Mouse (Mus musculus) fibroblast of lung, adult 2 months (primary cell): ENCODE data around the gene Samd8.

Source experiments
- DNase-seq: peaks from one replicate; pipeline ENCODE4 v3.0.0-alpha.2; 2011; ENCODE audit warnings: low read depth

Samd8 gene

DNA sequence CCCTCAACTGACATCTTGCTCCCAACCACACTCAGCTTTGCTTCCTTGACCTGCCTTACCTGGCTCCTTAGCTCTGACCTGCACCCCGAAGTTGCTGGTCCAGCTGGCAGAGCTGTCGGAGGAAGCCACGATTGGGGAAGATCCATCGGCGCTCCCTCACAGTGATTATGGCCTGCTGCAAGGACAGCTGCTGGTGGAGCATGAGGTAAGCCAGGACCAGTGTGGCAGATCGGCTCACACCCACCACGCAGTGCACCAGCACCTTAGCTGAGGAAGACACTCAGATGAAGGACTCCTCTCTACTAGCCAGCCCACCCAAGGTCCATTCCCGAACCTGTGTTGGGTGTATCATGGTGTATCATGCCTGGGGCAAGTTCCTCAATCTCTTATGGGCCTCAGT, 4.1 kb upstream of the Samd8 start:
- DNase-seq = no peak

DNA sequence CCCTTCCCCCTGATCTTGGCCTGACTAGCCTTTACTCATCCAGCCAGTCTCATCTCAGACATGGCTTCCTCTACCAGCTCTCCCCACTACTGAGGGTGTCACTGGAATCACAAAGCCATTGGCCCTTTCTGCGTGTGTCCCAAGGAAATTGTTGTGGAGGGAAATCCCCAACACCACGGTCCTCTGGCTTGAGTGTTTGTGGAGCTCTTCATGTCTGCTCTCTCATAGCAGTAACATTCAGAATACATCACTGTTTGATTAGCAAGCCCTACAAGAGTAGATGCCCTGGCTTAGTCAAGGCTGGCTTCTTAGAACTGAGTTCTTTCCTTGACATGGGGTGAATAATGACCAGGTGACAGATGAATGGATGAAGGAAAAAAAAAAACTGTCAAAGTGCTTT, 3.5 kb upstream of the Samd8 start:
- DNase-seq = no peak

DNA sequence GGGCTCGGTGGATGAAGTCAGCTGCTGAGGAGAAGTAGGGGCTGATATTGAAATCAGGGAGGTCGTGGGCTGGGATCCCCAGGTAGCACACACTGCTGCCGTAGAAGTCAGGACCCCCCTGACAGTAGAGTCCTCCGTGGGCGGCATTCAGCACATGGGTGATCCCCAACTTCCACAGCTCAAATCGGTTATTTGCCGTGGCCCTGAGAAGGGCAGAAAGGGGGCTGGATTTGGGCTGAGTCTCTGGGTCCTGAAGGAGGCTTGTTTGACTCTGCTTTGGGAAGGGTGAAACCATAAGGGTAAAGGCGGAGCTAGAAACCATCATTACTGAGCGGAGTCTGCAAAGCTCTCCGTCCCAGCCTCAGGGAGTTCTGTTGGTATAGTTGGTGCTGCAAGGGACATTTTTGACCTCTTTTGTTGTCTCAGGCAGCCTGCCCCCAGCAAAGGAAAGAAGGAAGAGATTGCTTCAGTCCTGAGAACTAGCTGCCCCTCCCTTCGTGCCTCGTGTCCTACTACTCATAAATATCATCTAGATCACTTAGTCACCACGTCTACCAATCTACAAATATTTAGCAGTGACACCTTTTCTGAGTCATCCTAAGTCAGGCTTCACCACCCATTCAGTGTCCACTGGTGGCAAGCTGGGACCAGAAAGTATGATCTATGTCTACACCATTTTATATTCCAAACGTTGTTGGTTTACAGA, 2.7 kb upstream of the Samd8 start:
- no peak for DNase-seq

DNA sequence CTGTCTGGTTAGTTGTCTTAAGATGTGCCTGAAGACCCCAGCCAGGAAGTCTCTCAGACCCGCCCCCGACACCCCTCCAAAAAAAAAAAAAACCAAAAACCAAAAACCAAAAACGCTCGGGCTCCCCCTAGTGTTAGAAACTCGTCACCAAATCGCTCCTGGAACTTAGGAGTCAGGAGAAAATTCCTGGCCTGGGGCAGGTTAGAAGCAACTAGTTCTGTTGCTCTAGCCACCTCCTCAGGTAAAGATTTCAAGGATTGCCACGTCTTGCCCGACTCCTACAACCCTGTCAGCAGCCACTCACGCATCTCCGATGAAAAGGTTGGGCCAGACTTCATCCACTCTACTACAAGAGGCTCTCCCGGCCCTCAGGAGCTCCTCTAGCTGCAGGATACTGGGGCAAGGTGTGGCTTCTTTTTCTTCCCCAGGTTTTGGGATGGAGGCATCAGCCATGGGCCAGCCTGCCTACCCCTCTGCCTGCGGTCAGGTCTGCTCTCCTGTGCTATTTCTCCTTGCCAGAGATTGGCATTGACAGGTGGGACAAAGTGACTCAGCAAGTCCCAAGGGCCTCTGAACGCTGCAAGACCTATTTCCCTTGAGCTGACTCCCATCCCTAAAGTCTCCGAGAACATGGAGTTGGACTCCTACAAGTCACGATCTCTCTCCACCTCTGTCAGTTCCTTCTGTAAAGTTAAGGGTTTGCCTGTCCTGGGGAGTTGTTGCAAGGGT, 2.0 kb upstream of the Samd8 start:
- DNase-seq = no peak

DNA sequence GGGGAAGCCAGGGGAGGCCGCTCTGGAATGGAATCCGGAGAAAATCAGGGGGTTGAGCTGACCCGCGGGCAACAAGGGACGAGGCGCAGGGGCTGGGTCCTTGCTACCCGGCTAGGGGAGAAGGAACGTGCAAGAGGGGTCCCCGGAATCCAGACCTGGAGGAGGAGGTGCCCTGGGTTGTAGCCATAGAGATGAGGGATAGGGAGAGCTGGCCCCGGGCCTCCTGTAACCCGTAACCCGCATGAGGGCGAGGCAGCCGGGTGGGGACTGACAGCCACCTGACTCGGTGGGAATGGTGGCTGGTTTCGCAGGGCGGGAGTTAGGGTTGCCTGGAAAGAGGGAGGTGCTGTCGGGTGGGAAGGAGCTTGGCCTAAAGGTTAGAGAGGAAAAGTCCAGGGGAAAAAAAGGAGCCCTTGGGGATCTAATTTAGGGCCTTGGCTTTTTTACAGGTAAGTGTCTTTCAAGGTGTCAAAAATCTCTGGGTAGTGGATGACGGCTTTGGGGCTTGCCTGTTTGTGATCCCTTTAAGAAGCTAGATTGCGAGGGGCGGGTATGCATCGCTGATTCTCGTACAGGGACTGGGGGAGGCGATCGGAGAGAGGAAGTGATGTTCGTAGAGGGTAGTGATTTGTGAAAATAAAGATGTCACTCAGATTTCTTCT, 681 bp downstream of the Samd8 start, which contains the start of gene Dusp13:
Gene Dusp13, minus strand, starts transcription at position 301 of the 662 bp plus-strand sequence.
- DNase-seq = no peak

DNA sequence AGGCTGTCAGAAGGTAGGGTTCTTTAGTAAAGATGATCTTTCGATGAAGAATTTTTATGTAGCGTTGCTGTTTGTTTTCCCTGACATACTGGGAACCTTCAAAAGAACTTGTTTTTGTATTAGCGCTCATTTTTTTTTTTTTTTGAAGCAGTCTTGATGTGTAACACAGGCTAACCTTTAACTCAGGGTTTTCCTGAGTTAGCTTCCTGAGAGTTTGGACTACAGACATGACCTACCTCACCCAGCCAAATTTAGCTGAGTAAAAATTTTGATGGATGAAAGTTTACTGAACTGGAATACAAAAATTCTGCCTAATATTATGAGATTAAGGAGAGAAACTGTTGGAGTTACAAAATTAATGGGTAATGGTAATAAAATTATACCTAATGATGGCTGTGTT, 2.1 kb downstream of the Samd8 start:
- DNase-seq = no peak

DNA sequence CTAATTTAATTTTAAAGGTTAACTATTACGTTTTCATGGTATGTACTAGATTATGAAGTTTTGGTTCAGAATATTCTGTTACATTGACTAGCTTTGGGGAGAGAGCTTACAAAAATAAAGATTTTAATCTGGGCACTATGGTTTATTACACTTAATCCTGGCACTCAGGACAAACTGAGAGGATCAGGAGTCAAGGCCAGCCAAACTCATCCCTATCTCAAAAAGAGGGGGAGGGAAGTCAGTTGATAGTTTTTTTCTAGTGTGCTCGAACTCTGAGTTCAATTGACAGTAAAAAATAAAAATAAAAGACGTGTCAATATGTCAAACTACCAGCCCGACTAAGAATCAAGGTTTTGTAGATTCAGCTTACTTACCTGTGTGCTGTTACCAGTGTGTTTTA, 3.0 kb downstream of the Samd8 start:
- no peak for DNase-seq

DNA sequence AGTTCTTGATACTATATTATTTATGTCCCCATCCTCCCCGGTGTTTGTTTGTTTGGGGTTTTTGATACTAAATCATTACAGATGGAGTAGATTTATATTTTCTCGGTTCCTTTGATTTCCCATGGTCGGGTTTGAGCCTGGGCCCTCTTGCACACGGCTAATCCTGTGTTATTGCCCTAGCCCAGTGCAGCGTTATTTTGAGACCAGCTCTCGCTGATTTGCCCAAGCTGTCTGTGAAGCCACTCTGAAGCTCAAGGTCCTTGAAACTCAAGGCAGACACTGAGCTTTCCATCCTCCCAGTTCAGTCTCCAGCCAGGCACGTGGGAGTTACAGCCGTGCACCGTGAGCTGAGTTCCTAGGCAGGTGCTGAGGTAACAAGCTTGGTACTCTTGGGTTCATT, 11.2 kb downstream of the Samd8 start:
- DNase-seq = no peak

DNA sequence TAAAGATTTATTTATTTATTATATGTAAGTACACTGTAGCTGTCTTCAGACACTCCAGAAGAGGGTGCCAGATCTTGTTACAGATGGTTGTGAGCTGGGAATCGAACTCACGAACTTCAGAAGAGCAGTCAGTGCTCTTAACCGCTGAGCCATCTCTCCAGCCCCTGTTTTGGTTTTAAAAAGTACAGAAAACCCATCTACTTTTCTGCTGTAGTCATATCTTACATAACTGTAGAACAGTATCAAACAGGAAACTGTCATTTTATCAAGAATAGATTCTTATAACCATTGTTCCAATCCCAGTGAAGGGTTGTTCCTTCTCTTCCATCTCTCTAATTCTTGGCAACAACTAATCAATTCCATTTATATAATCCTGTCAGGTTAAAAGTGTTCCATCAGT, 13.4 kb downstream of the Samd8 start:
- DNase-seq = no peak

DNA sequence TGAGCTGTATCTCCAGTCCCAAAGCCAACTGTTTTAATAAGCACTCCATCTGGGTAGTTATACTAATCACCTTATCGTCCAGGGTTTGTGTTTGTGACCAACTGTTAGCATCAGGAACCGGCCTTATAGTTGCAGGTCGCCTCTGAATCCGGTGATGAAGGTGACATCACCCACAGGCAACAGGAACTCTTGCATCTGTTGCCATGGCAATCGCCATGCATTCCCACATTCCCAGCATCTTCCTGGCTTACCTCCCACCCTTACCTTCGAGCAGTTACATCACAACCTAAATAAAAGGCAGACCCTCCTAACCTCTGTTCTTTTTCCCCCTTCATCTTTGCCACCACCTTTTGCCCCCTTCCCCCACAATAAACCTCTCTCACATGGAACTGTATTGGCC, 14.3 kb downstream of the Samd8 start:
- no peak for DNase-seq

DNA sequence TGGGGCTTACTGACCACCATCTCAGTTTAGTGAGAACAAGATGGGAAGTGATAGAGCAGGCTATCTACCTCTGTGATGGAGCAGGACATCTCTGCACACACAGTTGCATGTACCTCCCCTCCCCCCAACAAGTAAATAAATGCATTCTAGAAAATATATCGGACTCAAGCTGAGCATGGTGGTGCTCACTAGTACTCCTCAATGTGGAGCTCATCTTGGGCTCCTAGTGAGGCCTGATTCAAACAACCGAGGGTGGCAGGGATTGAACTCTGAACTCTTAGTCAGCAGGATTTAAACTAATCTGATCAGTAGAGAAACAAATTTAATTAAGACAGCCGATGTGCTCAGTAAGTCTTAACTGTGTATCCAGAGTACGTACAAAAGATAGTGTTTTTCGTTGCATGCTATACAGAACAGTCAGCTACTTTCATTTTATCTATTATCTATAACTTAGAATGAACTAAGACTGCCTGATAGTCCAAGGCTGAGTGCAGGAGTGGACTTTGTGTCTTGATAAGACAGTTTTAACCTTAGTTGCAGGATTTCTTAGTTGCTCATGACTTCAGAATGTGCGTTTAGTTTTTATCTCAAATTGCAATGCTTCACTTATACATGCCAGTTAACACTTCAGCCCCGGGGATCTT, 15.5 kb downstream of the Samd8 start:
- DNase-seq = no peak

DNA sequence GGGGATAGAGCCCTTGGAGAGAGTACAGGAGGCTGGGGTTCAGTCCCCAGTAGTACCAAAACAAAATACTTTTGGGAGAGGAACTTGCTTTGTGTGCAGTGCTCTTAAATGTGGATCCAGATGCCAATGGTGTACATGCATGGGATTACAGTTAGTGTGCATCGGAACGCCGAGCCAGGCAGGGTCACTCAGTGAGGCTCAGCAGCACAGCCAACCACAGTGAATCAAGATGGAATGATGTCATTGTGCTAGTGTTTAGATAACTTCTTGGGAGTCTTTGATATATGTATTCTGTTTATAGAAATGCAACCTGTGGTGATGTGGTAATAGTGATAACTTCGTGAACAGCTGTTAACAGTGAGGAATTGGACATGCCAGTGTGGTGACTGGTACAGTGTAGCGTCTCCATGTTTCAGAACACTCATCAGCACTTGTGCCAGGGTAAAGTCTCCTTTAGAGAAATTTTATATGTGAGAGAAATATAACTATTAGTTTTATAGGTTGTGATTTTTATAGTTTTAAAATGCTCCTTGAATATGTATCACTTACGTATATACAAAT, 16.1 kb downstream of the Samd8 start:
- DNase-seq = no peak

DNA sequence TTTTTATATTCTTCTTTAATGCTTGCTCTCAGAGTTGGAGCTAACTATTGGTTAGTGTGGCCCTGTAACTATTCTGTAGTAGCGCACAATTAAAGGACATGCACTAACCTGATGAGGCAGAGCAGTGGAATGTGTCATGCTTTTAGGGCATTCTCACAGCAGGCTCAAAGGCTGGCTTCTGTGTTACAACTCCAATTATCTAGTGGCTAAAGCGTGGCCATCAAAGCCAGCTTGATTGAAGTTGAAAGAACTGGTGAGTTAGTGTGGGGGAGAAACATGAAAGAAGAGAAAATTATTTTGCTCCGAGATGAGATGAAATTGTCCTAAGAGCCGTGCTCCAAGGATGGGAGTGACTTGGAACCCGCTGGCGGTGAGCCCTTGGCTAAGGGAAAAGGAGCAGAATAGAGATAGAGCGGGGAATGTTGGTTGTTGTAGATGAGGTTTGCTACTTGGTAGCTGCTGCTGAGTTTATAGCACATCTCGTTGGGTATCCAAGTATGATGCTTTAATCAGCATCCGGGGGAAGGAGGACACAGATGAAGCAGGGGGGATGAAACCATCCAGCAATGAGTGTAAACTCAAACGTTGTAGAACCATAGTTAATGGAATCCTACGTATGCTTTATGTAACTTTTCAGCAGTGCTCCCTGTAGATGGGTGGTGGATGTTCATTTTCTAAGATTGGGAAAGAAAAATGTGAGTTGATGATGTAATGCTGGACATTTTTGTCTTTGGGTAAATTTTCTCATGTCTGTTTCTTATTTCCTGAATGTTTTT, 22.4 kb downstream of the Samd8 start:
- DNase-seq = no peak

DNA sequence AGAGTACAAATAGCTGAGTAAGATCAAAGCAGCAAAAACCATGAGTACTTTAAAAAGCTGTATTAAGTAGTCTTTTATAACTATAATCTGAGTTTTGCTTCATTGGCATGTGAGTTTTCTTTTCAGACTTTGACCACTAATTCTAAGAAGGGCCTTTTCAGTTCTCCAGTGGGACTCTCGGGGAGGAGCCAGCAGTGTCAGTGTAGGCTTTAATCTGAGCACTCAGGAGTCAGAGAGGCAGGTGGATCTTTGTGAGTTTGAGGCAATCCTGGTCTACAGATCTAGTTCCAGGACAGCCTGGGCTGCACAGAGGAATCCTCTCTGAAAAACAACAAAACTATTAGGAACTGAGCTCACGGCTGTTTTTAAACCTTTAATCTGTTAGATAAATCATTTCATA, 23.6 kb downstream of the Samd8 start:
- DNase-seq = no peak

DNA sequence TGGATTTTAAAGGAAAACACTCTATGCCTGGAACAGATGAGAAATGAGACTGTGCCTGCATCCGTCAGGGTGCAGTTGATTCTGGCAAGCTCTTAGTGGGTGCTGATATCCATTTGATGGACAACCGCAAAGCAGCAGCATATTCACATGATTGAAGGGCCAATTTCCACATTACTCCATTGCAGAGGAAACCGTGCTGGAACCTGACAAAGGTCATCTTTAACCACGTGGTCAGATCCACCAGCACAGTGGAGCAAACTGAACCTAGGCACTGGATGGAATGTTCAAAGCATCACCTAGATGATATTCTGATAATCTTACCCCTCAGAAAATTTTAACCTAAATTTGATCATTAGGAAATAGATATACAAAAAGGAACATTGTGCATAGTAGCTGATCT, 25.9 kb downstream of the Samd8 start:
- DNase-seq = no peak

DNA sequence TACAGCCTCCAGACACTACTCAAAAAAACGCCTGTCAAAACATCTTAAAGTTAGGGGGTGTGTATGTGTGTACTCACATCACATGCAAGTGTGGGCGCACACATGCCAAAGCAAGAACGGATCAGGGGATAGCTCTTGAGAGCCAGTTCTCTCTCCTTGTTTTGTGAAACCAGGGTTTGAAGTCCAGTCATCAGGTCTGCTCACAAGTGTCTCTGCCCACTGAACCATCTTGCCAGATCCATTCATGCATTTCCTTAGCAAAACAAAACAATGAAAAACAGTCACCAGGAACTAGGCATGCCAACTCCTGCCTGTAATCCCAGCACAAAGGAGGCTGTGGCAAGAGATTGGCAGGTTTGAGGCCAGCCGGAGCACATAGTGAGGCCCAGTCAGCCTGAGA, 36.2 kb downstream of the Samd8 start:
- no peak for DNase-seq

DNA sequence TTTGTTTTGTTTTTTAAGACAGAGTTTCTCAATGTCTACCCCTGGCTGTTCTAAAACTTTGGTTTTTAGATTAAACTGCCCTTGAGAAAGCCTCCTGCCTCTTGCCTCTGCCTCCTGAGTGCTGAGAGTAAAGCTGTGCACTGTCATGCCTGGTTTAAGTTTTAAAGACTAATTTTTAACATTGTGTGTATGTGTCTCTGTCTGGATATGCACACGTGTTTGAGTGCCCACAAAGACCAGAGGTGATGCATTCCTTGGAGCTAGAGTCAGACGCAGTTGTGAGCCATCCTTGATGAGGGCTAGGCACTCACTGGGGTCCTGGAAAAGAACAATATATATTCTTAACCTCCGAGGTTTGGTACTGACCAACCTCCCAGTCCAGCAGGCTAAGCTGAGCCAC, 37.0 kb downstream of the Samd8 start:
- DNase-seq = no peak

DNA sequence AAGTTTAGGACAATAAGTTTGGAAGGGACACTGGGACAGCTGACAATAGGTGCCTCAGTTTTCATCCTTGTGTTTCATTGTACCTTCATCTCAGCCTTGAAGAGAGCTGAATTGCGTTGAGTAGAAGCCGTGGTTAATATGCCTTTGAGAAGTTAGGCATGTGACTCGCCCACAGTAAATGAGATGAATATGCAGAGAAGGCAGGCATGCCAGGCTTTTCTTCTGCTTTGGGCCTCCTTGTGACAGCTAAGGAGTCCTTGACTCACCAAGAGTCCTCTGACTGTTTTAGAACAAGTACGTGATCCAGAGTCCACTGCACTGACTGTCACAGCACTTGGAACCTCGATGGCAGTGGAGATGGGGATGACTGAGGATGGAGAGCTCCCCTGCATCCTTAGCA, 37.8 kb downstream of the Samd8 start:
- no peak for DNase-seq

DNA sequence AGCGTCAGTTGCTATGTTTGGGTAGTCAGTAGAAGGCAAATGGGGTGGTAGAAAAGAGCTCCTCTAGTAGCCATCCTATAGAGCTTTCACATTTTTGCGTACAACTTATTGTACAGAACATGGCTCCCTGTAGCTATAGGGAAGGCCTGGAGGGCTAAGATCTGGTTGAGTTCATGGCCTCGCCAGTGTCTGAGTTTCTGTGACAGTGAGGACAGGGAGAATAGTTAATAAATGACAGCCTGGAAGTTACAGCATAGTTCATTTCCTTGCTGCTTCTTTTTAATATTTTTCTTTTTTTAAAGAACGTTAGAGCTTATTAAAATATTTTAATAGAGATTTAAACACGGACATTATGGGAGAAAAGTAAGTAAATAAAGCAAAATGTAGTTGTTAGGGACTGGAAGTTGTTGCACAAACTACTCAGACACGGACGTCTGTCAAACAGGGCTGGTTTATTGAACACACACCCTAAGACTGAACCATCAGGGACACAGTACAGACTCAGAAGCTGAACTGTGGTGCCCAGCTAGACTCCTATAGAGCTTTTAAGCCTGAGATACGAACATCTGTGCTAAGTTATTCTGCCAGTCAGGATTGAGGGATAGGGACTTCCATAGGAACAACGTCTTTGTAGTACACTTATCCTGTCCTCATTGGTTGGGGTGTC, 40.4 kb downstream of the Samd8 start:
- no peak for DNase-seq

DNA sequence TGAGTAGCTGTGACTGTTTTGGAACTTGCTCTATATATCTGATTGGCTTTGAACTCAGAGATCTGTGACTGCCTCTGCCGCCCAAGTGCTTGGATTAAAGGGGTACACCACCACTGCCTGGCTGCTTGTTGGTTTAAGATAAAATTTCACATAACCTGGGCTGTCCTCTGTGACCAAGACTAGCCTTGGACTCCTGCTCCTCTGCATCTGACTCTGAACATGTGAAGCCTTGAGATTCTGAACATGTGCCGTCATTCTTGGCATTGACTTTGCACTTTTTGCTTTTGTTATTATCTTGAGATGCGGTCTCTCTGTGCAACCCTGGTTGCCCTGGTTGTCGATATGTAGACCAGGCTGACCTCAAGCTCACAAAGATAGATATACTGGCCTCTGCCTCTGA, 41.4 kb downstream of the Samd8 start:
- DNase-seq = no peak

DNA sequence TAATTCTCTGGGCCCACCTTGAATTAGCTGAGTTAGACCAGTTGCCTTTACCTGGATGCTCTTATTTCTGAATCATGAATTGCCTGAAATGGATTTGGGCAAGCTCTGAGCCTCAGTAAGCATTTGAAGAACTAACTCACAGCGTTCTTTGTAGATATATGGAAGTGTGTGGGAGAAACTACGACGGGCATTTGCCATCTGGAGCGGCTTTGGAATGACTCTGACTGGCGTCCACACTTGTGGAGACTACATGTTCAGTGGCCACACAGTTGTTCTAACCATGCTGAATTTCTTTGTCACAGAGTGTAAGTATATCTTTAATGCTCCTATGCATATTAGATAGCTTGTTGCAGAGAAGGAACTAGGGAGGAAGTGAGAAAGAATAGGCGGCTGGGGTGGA, 41.9 kb downstream of the Samd8 start:
- no peak for DNase-seq
